Mouse (Mus musculus): ENCODE results near the gene Pdp2. TPM values are rescaled to one million over a fixed set of nuclear protein-coding genes. Genes with fewer than 3 reads are reported as not detected.
"Not testable (repeated sequence)": the region's sequence is repeated elsewhere in the genome, so short reads cannot be mapped to it uniquely, and the experiment has no call there.

Pdp2 gene
- polyA plus RNA-seq, 1 experiment from 2014 or later = 9.0 TPM

DNA sequence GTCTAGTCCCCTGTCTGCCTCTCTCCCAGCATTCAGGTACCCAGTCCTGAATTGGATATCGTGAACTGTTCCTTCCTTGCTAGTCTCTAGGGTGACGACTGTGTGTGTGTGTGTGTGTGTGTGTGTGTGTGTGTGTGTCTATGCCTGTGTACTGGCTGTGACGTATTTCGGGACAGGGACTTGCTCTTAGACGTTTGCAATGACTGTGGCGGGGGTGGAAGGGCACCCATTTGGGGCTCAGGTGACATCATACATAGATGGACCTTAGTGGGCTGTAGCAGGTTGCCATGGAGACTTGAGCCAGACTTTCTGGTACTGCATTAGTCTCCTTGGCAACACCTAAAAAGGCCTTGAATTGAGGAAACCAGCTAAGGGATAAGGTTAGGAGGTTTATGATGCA is 41.2 kb downstream of the Pdp2 start:
- Histone ChIP-seq H3K4me3 (replicated peaks) (no peak overlapping the region), H3K9ac (no peak overlapping the region), H3K9me3 (replicated peaks) (no peaks in the 10 kb centered on the region), H3K36me3 (peaks cover 12% of the 10 kb centered on the region; the same call in 1 of the 2 replicates), H3K27me3 (peaks cover 24% of the 10 kb centered on the region), H3K4me2 (replicated peaks) (peak overlapping the region; percentile 57; the same call in 1 of the 2 replicates), H3K4me1 (peaks cover 19% of the 10 kb centered on the region), H3K27ac (replicated peaks) (no peak overlapping the region)
- 68% methylated on average over 6 of the region's 6 CpGs for WGBS
- no peak for ATAC-seq (ENCODE audit: insufficient number of reproducible peaks, low FRiP score, low TSS enrichment, low read depth)

DNA sequence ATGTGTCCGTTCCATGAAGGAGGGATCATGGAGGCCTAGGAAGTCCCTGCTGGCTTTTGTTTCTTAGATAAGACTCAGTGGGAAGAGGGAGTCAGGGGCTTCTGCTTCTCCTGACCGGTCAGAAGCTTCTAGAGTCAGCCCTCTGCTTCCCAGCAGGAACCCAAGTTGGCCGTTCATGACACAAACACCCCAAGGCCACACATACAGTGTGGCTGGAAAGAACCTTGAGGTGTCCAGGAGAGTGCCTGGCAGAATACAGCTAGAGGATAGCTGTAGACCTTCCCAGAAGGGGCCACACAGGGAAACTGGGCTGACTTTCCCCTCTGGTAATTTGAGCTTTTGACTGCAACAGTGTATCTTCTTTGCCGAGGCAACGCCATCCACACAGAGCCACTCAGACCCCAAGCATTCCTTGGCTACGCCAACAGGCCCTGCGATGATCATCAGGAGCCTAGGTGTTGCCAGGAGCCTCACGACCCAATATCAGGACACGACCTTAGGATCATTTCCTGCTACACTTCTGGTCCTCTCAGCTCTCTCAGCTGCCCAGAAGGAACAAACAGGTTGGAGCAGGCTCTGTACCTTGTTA is 42.0 kb downstream of the Pdp2 start:
- no peak overlapping the region for H3K4me3 ChIP-seq (replicated peaks)
- H3K4me1 ChIP-seq = peaks cover 19% of the 10 kb centered on the region
- no peak overlapping the region for H3K4me2 ChIP-seq (replicated peaks)
- H3K27ac ChIP-seq (replicated peaks) = no peak overlapping the region
- peaks cover 24% of the 10 kb centered on the region for H3K27me3 ChIP-seq
- ATAC-seq (ENCODE audit: insufficient number of reproducible peaks, low FRiP score, low TSS enrichment, low read depth) = no peak
- H3K9ac ChIP-seq = no peak overlapping the region
- peaks cover 12% of the 10 kb centered on the region; the same call in 1 of the 2 replicates for H3K36me3 ChIP-seq
- H3K9me3 ChIP-seq (replicated peaks) = no peaks in the 10 kb centered on the region
- WGBS = 49% methylated on average over 9 of the region's 9 CpGs

DNA sequence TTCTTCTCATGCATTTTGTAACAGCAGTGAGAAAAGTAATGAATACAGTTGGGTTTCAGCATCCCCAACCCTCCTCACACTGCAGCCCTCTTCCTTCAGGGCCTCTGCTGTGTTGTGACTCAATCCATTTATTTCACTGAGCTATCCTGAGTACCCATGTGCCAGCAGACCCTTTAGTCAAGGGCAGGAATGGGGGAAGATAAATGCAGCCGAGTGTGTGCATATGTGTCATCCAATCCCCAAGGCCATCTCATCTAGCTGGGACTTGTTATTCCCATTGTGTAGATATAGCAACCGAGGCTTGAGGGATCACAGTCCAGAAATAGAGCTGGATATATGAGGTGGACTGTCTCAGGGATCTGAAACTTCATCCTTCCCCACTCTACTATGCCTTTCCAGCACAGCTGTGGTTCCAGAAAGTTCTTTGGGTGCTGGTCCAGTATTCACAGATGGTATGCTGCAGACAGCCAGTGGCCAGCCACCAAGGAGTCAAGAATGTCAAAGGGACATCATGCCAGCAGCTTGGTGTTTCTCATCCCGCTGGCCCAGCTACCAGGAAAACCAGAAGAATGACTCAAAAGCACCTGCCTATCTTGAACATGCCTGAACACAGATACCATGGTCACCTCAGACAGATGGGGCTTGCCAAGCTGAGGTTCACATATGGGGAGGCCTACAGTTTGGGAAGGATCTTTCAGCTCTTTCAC is 43.9 kb downstream of the Pdp2 start:
- no peak overlapping the region for H3K27ac ChIP-seq (replicated peaks)
- H3K36me3 ChIP-seq = peaks cover 28% of the 10 kb centered on the region; the same call in 1 of the 2 replicates
- WGBS = 83% methylated on average over 3 of the region's 3 CpGs
- no peak overlapping the region for H3K4me3 ChIP-seq (replicated peaks)
- no peak overlapping the region for H3K9ac ChIP-seq
- no peaks in the 10 kb centered on the region for H3K9me3 ChIP-seq (replicated peaks)
- peaks cover 21% of the 10 kb centered on the region for H3K4me1 ChIP-seq
- H3K4me2 ChIP-seq (replicated peaks) = no peak overlapping the region
- peaks cover 12% of the 10 kb centered on the region for H3K27me3 ChIP-seq
- ATAC-seq (ENCODE audit: insufficient number of reproducible peaks, low FRiP score, low TSS enrichment, low read depth) = no peak

DNA sequence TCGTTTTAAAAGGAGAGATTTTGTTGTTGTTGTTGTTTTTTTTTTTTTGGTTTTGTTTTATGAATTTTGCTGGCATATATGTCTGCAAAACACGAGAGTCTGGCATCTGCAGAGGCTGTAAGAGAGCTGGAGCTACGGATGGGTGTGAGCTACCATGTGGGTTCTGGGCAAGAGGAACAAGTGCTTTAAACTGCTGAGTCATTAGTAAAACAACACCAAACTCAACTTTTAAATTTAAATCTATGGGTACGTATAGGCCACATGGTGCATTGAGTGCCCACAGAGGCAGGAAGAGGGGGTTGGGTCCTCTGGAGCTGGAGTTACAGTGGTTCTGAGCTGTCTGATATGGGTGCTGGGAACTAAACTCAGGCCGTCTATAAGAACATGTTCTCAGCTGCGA is 46.8 kb downstream of the Pdp2 start:
- Histone ChIP-seq H3K4me3 (replicated peaks) (no peak overlapping the region), H3K36me3 (peaks cover 28% of the 10 kb centered on the region; the same call in 1 of the 2 replicates), H3K4me2 (replicated peaks) (no peak overlapping the region), H3K27ac (replicated peaks) (no peak overlapping the region), H3K4me1 (peaks cover 18% of the 10 kb centered on the region), H3K9me3 (replicated peaks) (no peaks in the 10 kb centered on the region), H3K27me3 (no peaks in the 10 kb centered on the region), H3K9ac (no peak overlapping the region)
- WGBS = 89% methylated on average over 6 of the region's 6 CpGs
- ATAC-seq (ENCODE audit: insufficient number of reproducible peaks, low FRiP score, low TSS enrichment, low read depth) = no peak

DNA sequence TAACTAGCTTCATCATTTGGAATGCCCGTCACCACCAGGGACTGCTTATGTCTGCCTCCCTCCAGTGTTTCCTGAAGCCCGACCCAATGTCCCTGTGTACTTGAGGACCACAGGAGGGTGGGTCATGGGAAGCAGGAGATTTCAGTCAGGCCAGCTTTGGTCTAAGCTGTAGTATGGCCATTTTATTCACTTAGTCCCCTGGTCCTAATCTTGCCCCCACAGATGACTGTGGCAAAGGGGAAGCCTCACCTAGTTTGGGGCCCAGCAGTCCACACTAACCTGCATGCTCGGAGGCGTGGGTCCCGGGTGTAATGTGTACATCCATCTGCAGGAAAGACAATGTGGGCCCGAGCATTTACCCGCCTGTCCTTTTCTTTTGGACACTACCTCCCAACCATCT is 49.0 kb downstream of the Pdp2 start:
- ATAC-seq (ENCODE audit: insufficient number of reproducible peaks, low FRiP score, low TSS enrichment, low read depth) = no peak
- peaks cover 24% of the 10 kb centered on the region; the same call in 1 of the 2 replicates for H3K36me3 ChIP-seq
- peak overlapping the region; percentile 89 for H3K4me2 ChIP-seq (replicated peaks)
- peak overlapping the region; percentile 65 for H3K4me3 ChIP-seq (replicated peaks)
- WGBS = 86% methylated on average over 7 of the region's 7 CpGs
- H3K4me1 ChIP-seq = peaks cover 18% of the 10 kb centered on the region
- no peaks in the 10 kb centered on the region for H3K9me3 ChIP-seq (replicated peaks)
- peak overlapping the region; percentile 75; the same call in 1 of the 2 replicates for H3K9ac ChIP-seq
- no peak overlapping the region for H3K27ac ChIP-seq (replicated peaks)
- H3K27me3 ChIP-seq = no peaks in the 10 kb centered on the region

DNA sequence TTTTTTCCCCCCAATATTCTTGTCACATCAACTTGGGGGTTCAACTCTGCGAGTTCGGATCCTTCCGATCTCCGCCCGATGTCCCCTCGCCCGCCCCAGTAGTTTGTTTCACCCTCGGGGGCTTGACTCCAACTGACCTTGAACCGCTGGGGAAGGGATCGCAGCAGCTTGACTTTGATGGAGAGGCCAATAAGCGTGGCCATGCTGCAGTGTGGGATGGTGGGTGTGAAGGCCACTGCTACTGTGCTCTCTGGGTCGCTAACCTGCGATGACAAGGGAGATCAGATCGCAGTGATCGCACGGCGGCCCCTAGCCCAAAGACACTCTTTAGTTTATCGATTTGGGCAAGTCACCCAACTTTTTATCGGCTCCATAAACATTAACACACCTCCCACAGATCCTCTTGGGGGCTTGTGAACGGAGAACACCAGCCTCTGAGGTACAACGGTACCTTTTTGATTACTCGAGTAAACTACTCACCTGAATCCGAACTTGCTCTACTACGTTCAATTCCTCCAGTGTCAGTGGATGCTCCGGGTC is 49.6 kb downstream of the Pdp2 start:
- ATAC-seq (ENCODE audit: insufficient number of reproducible peaks, low FRiP score, low TSS enrichment, low read depth) = no peak
- Histone ChIP-seq H3K27ac (replicated peaks) (0 out of 2 replicates have a peak overlapping the region, but pooled peaks have one; percentile 52), H3K4me2 (replicated peaks) (peak overlapping the region; percentile 89), H3K27me3 (no peaks in the 10 kb centered on the region), H3K9me3 (replicated peaks) (no peaks in the 10 kb centered on the region), H3K4me3 (replicated peaks) (peak overlapping the region; percentile 65), H3K36me3 (peaks cover 17% of the 10 kb centered on the region; the same call in 1 of the 2 replicates), H3K4me1 (peaks cover 18% of the 10 kb centered on the region), H3K9ac (peak overlapping the region; percentile 75)
- 6% methylated on average over 25 of the region's 25 CpGs for WGBS

DNA sequence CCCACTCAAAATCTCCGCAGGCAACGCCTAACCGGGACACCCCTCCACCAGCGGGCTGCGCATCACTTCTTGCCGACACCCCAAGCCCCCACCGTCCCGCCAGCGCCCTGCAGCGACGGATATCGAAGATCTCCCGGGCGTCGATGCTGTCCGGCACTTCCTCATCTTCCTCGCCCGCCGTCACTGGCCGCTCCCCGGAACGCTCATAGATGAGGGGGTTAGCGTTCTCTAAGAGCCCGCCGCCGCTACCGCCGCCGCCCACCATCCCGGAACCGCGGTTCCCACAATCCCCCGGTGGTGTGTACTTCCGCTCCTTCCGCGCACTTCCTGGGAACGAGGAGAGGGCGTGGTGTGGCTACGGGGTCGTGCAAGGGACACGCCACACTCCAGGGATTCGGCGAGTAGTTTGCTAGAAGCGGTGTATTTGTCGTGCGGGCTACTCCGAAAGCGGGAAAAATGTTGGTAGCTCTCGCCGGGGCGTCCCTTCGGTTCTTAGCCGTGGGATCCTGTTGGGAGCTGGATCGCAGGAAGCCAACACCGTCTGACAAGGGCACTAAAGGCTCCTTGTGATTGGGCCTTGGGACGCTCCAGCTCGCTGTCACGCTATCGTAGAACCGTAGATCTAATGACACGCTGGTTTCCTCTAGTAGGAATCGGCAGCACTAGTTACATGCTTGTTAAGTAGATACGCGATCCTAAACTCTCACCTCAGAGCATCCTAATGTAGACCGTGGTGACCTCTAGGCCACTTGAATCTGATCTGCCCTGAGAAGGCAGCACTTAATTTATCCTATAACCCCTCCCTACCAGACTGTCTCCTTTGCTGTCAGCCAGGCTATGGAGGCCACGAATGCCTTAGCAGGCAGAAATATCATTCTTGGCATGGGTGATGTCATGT is 50.4 kb downstream of the Pdp2 start, which contains the start of gene Ciao2b:
Gene Ciao2b (minus strand): TSS at position 540 of the 898 bp plus-strand sequence.
- peak within 1 kb of the TSS; percentile 75 for H3K9ac ChIP-seq
- H3K27ac ChIP-seq (replicated peaks) = peak within 1 kb of the TSS; percentile 52; the same call in 1 of the 2 replicates
- H3K4me3 ChIP-seq (replicated peaks) = peak within 1 kb of the TSS; percentile 65
- peaks cover 17% of the 10 kb centered on the region; the same call in 1 of the 2 replicates for H3K36me3 ChIP-seq
- WGBS = under 1% methylated on average over 66 of the region's 66 CpGs
- H3K4me1 ChIP-seq = peaks cover 18% of the 10 kb centered on the region
- H3K9me3 ChIP-seq (replicated peaks) = no peaks in the 10 kb centered on the region
- peak; percentile 92 for ATAC-seq (ENCODE audit: insufficient number of reproducible peaks, low FRiP score, low TSS enrichment, low read depth)
- H3K4me2 ChIP-seq (replicated peaks) = peak within 1 kb of the TSS; percentile 89
- H3K27me3 ChIP-seq = no peaks in the 10 kb centered on the region

DNA sequence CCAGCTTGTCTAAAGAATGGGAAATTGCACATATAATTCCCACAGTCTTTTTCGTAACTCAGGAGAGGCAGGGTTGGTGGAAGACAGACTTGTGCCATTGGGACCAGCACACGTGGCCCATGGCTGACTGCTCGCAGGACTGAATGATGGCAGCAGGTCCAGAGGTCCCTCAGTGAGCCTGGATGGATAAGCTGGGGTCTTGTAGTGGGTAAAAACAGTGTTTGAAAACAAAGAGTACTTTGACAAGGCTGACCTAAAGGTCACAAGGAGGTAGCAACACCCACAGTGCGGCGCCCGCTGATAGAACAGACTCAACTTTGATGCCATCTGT is 51.0 kb downstream of the Pdp2 start:
- Histone ChIP-seq H3K4me1 (peaks cover 18% of the 10 kb centered on the region), H3K27me3 (no peaks in the 10 kb centered on the region), H3K9me3 (replicated peaks) (no peaks in the 10 kb centered on the region), H3K4me3 (replicated peaks) (peak overlapping the region; percentile 65), H3K4me2 (replicated peaks) (peak overlapping the region; percentile 89), H3K9ac (peak overlapping the region; percentile 75; the same call in 1 of the 2 replicates), H3K36me3 (peaks cover 17% of the 10 kb centered on the region; the same call in 1 of the 2 replicates), H3K27ac (replicated peaks) (no peak overlapping the region)
- ATAC-seq (ENCODE audit: insufficient number of reproducible peaks, low FRiP score, low TSS enrichment, low read depth) = no peak
- 65% methylated on average over 6 of the region's 6 CpGs for WGBS

DNA sequence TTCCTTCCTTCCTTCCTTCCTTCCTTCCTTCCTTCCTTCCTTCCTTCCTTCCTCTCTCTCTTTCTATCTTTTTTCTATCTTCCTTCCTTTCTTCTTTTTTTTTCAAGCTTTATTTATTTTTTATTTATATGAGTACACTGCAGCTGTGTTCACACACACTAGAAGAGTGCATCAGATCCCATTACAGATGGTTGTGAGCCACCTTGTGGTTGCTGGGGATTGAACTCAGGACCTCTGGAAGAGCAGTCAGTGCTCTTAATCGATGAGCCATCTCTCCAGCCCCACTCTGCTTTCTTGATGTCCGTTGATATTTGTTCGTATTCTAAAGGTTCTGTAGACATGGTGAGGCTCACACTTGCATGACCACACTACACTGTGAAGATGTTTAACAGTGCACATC is 52.9 kb downstream of the Pdp2 start:
- ATAC-seq (ENCODE audit: insufficient number of reproducible peaks, low FRiP score, low TSS enrichment, low read depth); H3K4me2 ChIP-seq (replicated peaks); H3K4me3 ChIP-seq (replicated peaks); H3K36me3 ChIP-seq; H3K27me3 ChIP-seq; H3K9me3 ChIP-seq (replicated peaks); H3K27ac ChIP-seq (replicated peaks); H3K9ac ChIP-seq: not testable (repeated sequence)
- 72% methylated on average over 3 of the region's 3 CpGs for WGBS
- peaks cover 18% of the 10 kb centered on the region for H3K4me1 ChIP-seq
